ENCODE assay signal across 16 mouse cellular contexts in the genomic region with DNA sequence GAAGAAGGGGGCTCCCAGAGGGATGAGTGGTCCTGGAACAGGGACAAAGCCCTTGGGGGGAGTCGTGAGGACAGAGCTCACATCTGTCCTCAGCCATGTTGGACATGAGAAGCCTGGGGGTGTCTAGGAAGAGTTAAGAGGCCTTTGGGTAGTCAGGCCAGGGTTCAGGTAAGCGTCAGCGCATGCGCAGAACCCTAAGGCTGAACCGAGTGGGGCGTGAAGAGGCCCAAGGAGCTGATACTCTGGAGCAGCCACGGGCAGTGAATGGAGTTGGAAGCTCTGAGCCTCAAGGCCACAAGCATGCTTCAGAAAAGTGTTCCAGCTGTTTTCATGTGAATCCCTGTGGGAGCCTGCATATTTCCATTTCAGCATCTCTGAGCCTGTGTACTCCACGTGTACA.
"Had no signal": no experiment of that assay in that cellular context is flagged by ENCODE, and none has a peak within 500 bp of the region (broad histone marks: within the 10 kb centered on the region; RNA-seq: fewer than 3 reads in every experiment).

No protein-coding gene starts in this region.

- DNase-seq: liver, postnatal 0 days; lung, adult 2 months; lung, postnatal 14 days; lung, postnatal 36 days; right cerebral cortex, postnatal 14 days; thymus, adult 18-20 months; thymus, postnatal 14 days; thymus, postnatal 36 days had no signal

- H3K4me1 ChIP-seq: lung, embryonic 15.5 days; midbrain, embryonic 15.5 days had no signal

- H3K9me3 ChIP-seq: lung, embryonic 15.5 days; midbrain, embryonic 13.5 days; midbrain, embryonic 15.5 days; neural tube, embryonic 12.5 days; stomach, embryonic 15.5 days had no signal

- H3K27ac ChIP-seq: lung, embryonic 15.5 days; macrophage; midbrain, embryonic 13.5 days; midbrain, embryonic 15.5 days; neural tube, embryonic 12.5 days; stomach, embryonic 15.5 days; stomach, postnatal 0 days had no signal

- H3K9ac ChIP-seq: liver, postnatal 0 days; lung, embryonic 15.5 days; midbrain, embryonic 13.5 days; midbrain, embryonic 15.5 days; neural tube, embryonic 12.5 days; stomach, embryonic 15.5 days had no signal

- H3K36me3 ChIP-seq: lung, embryonic 15.5 days; midbrain, embryonic 13.5 days; midbrain, embryonic 15.5 days; neural tube, embryonic 12.5 days; stomach, embryonic 15.5 days had no signal

- H3K27me3 ChIP-seq: lung, embryonic 15.5 days had no signal

- H3K4me3 ChIP-seq: lung, embryonic 15.5 days; megakaryocyte, embryonic 14.5 days; midbrain, embryonic 13.5 days; midbrain, embryonic 15.5 days; neural tube, embryonic 12.5 days; stomach, embryonic 15.5 days had no signal
